Mouse (Mus musculus) kidney, adult 10 weeks (tissue): ENCODE results near the gene Mrgprh. TPM values are rescaled to one million over a fixed set of nuclear protein-coding genes. Genes with fewer than 3 reads are reported as not detected.

Experiments
- polyA plus RNA-seq: library from polyadenylated mRNA; stranded (reverse); fragments of 350-450 nt; fragmentation: Illumina TruSeq; extraction: RNeasy Lipid Tissue Mini Kit (QIAGEN cat#74804); gene quantifications from one replicate; pipeline ENCODE4 v1.2.3, GENCODE M21; 2014; ENCODE audit warnings: low read depth, low replicate concordance

Mrgprh gene
- 0.28 TPM for polyA plus RNA-seq

DNA sequence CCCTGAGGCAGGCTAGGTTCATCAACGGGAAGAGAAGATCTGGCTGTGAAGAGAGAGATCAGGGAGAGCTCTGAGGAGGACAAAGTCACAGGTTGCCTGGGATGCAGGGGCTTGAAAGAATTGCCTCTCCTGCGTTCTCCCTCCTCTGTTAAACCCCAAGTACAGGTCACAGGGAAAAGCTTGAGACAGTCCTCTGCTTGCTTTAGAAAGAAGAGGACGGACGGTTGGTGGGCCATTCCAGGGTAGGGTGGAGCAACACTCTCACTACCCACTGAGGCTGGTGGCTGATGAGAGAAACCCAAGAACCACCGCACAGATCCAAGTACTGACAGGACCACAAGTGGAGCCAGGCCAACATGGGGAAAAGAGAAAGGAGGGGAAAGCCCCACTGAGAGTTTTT is at the start of gene Mrgprh:
TSS of gene Mrgprh (plus strand) at position 301 of the 400 bp plus-strand sequence.

DNA sequence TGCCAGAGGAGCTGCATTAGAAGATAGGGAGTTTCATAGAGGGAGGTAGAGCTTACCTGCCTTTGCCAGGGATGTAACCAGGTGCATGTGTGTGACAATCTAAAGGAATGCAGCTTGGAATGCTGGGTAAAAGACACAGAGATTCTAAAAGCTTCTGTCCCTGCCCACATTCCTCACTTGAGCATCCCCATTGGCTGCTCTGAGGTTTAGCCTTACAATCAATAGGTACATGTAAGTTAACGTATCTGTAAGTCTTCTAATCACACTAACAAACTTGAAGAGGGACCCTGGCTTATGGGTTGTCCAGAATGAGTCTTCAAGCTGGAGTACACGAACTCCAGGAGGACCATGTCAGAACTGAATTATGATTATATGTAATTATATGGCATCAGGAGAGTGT is 7.8 kb upstream of the Mrgprh start, which contains the start of gene Mas1:
TSS of gene Mas1 (minus strand) at position 101 of the 400 bp plus-strand sequence.

DNA sequence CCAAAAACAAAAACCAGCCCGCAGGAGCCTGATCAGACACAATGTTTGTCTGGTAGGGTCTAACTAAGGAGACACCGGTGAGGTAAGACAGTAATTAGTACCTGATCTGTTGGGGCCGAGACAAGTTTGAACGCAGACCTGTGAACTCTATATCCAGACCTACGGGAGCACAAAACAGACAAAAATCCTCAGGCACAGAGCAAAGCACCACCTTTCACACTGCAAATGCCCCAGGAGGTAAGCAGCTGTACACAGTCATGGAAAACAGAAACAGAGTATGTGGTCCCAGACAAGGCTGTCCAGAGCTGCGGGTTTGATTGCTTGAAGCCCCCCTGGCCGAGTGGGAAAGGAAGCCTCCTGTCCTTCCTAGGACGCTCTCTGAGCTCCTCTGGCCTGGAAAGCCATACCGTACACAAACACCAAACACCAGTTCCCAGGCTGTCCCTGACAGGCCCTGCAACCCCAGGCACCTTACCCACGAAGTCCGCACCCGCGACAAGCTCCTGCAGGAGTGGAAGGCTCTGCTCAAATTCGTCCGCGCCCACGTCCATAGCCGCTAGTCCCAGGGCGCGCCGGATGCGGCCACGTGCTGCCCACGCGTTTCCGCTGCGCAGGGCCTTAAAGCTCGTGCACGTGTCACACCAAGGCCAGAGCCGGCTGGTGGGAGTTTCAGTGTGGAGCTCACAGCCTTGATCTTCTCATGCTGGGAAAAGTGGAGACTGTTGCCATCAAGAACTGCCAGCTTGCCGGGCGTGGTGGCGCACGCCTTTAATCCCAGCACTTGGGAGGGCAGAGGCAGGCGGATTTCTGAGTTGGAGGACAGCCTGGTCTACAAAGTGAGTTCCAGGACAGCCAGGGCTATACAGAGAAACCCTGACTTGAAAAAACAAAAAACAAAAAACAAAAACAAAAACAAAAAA is 33.8 kb downstream of the Mrgprh start, which contains the start of gene Pnldc1:
TSS of gene Pnldc1 (minus strand) at position 870 of the 920 bp plus-strand sequence.

DNA sequence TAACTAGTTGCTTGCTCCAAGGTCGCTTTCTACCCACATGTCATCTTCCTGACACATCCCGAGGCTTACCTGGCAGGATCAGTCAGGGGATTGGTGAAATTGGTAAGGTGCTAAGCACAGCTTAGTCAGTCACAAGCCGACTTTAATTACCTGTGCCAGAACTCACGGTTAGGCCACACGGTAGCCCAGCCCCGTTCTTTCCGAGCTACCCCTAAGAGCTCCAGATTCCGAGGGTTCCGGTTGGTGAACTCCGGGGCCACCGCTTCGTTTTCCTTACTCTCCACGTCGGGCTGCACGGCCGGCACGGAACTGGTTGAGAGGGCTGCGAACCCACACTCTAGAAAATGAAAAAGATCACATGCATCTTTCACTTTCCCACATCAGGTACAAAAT is 39.6 kb downstream of the Mrgprh start, which contains the start of gene Tcp1:
TSS of gene Tcp1 (plus strand) at position 214 of the 393 bp plus-strand sequence.

DNA sequence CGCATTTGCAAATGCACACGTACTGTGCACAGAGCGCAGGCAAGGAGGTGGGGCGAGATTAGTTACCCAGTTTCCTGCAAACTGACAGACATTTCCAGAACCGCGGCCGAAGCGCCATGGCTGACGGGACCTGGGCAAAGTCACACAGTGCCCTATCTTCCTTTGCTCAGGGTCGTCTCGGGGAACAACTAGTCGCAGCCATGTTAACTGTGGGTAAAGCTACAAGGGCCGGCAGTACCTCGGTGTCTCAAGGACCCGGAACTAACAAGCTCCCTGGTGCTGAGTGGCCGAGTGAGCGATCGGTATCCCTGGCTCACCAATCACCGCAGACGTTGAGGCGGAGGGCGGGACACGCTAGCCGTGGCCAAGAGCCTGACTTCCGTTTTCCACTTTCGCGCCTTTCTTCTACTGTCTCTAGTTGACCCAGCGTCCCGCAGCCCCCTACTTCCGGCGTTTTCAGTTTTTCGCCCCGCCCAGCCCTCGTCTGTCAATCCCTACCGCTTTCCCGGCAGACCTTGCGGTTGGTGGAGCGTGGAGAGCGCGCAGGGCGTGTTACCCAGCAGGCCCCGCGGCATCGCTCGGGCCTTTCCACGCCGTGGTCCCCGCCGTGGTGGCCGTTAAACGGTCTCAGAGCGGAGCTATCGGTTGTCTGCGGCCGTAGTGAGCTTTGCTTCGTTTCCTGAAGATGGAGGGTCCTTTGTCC is 40.2 kb downstream of the Mrgprh start, which contains the start of gene Mrpl18:
TSS of gene Mrpl18 (minus strand) at position 465 of the 703 bp plus-strand sequence.

Other genes starting within 250 kb of the Mrgprh start
- gene Slc22a1, start 200.2 kb upstream of the Mrgprh start, polyA plus RNA-seq, result 110 TPM
- 15.0 TPM for gene Igf2r, start 106.4 kb upstream of the Mrgprh start, polyA plus RNA-seq
- 0.89 TPM for gene Mas1, start 7.9 kb upstream of the Mrgprh start, polyA plus RNA-seq
- gene Pnldc1, start 34.2 kb downstream of the Mrgprh start, polyA plus RNA-seq, result 0.28 TPM
- gene Tcp1, start 39.7 kb downstream of the Mrgprh start, polyA plus RNA-seq, result 507 TPM
- gene Mrpl18, start 40.3 kb downstream of the Mrgprh start, polyA plus RNA-seq, result 107 TPM
- gene Acat3, start 64.6 kb downstream of the Mrgprh start, polyA plus RNA-seq, result 18.8 TPM
- 82.3 TPM for gene Acat2, start 84.7 kb downstream of the Mrgprh start, polyA plus RNA-seq
- 127 TPM for gene Wtap, start 118.1 kb downstream of the Mrgprh start, polyA plus RNA-seq
- 265 TPM for gene Sod2, start 130.8 kb downstream of the Mrgprh start, polyA plus RNA-seq
- gene Gpr31b, start 176.3 kb downstream of the Mrgprh start, polyA plus RNA-seq, result not detected
- 0.36 TPM for gene Tcp10b, start 185.1 kb downstream of the Mrgprh start, polyA plus RNA-seq